Mouse (Mus musculus): ENCODE data around the gene Dhx38.

Dhx38 gene

DNA sequence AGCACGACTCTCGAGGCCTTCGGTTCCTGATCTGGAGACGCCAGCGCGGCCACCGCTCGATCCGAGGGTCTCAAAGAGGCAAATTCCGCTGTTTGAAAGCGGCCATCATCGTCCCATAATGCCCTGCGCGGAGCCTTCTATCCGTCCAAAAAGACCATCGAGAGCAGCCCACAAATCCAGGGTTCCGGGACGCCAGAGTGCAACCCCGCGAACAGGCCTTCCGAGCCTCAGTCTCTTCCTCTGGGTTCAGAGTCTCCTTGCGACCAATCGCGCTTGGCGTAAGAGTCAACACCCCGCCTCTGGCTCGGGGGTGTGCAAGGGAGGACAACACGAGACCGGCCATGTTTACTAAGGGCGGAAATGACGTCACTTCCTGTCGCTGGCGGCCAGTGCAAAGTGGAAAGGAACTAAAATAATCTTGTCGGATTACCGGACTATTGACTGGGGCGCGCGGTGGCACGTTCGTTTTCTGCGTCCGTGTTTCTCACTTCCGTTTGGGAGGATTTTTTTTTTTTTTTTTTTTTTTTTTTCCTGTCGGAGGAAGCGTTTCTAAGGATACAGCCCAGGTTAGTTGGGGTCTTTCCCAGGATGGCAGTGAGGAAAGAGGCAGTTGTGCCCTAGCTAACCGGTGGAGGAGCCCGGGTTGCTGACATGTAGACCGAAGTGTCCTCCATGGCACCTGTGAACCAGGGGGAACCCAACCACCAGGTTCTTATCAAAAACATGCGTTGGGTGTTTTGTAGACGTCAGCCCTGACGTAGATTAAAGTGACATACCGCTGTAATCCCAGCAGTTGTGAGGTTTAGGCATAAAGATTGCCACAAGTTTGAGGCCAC, at the start of gene Dhx38, which contains the start of gene Txnl4b:
Gene Dhx38 (minus strand): TSS at position 364 of the 836 bp plus-strand sequence.
Gene Txnl4b (plus strand): TSS at position 395 of the 836 bp plus-strand sequence.
- in situ Hi-C loops (cut with MboI, MseI) = no loop called here

DNA sequence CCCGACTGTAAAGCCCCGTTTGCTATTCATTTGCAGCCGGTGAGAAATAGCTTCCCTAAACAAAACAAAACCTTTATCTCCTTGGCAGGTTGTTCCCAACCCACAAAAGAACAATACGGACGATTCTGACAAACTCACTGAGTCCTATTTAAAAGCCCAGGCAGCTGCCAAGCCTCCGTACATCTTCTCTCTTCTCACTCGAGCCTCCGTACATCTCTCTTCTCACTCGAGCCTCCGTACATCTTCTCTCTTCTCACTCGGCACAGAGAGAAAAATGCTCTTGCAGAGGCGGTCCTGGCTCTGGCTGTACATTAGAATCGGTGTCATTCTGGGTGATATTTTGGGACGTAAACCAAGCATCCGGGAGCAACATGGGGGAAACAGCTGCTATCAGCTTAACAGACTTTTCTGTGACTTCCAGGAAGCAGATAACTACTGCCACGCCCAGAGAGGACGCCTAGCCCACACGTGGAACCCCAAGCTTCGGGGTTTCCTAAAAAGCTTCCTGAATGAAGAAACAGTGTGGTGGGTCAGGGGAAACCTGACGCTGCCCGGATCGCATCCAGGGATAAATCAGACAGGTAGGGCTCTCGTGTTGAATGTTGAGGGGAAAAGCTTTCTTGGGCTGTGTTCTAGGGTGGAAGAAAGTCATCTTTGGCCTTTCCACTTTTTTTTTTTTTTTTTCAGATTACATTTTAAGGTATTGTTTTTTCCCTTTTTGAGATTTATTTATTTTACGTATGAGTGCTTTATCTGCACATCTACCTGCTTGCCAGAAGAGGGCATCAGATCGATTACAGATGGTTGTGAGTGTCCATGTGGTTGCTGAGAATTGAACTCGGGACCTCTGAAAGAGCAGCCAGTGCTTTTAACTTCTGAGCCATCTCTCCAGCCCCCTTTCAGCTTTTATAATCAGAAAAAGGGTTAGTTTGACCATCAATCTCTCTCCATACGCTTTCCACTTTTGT, 48.9 kb upstream of the Dhx38 start, which contains the start of gene Pkd1l3:
Gene Pkd1l3 (plus strand): TSS at position 275 of the 968 bp plus-strand sequence.
- in situ Hi-C loops (cut with MboI, MseI) = no loop called here

- in situ Hi-C loops (cut with MboI, MseI) = loop anchor here (5.0 kb wide), 1 partner anchor 83 kb away; the partner anchor contains the start of gene Ist1
Observed at GRCm38 (mm10) chr8:109609153-109609502, 43.5 kb upstream of the Dhx38 start.

DNA sequence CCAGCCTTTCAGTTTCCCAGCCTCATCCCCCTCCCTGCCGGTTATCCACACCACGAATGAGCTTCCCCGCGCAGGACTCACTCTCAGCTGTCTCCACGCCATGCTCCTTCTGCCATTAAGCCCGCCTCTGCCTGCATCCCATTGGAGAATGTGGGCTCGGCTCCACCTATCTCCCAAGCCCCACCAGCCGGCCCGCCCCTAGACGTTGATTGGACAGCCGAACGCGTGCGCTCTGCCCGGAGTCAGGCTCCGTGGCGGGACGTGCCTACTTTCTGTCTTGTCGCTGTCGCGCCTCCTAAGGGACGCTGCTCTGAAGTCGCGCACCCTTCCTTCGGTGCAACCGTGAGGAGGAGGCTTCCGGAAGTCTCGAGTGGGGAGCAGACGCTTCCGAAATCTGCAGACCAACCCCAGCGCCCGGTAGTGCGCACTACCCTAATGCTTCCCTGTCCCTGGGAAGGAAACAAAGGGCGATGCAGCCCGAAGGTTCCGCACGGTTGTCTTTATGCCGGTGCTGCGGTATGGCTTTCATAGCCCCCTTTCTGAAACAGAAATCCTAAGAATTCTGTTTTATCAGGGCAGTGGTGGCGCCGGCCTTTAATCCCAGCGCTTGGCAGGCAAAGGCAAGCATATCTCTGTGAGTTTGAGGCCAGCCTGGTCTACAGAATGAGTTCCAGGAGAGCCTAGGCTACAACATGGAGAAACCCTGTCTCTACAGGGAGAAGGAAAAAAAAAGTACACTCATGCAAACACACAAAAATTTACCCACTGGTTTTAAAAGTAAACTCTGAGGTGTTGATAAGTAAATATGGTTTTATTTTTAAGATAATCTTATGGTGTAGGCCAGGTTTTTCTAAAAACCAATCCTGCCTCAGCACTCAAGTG, 42.9 kb upstream of the Dhx38 start, which contains the start of gene Dhodh:
Gene Dhodh (minus strand): TSS at position 403 of the 882 bp plus-strand sequence.
- in situ Hi-C loops (cut with MboI, MseI) = loop anchor here (5.0 kb wide), 1 partner anchor 84 kb away; the partner anchor contains the start of gene Ist1

DNA sequence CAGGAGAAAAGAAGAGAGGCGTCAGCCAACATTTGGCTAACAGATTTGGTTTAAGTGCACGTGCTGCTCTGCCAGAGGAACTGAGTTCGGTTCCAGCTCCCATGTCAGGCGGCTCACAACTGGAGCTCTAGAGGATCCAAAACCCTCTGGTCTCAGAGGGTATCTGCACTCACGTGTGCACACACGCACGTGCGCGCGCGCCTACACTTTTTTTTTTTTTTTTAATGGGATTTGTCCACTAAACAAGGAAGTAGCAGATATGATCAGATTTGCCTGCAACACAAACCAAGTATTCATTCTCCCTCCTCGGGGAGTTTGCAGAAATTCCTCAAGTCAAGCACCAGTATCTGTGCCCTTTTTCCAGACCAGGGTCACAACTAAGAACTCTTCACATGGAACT, 42.0 kb upstream of the Dhx38 start:
- in situ Hi-C loops (cut with MboI, MseI) = loop anchor here (5.0 kb wide), 1 partner anchor 85 kb away; the partner anchor contains the start of gene Ist1

DNA sequence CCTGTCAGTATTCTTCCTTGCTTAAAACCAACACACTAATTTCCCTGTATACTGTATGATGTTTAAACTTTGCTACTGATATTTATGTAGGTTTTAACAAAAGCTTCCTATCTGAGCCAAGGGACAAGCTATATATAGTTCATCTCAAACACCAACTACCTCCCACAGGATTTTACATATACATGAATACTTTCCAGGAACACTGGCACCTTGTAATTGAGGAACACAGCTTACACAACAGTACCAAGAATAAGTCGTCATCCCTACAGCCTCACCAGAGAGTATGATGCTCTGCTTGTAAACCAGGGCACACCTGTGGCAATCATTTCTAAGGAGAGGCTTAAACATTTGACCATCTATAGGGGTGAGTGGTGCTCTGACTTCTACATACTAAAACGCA, 41.1 kb upstream of the Dhx38 start:
- in situ Hi-C loops (cut with MboI, MseI) = loop anchor here (5.0 kb wide), 1 partner anchor 86 kb away; the partner anchor contains the start of gene Ist1

DNA sequence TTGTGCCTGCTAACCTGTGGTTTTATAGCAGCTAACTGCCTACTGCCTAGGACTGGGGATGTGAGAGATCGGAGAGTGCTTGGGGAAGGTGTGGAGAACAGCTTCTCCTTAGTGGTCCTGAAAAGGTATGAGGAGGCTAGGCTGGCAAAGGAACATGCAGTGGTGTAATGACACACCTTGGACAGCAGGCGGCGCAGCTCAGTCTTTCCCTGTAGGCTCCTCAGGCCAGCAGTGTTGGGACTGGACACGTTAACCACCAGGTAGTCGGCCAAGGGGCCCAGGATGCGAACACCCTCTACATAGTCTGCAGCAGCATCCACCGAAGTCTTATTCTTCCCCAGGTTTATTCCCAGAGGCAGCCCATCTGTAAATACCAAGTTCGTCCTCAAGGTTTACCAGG, 30.2 kb upstream of the Dhx38 start:
- in situ Hi-C loops (cut with MboI, MseI) = loop anchor here (5.0 kb wide), 1 partner anchor 621 kb away; the partner anchor contains the start of gene Cmtr2

- in situ Hi-C loops (cut with MboI, MseI) = no loop called here
Observed at GRCm38 (mm10) chr8:109593117-109593788, 27.6 kb upstream of the Dhx38 start.

DNA sequence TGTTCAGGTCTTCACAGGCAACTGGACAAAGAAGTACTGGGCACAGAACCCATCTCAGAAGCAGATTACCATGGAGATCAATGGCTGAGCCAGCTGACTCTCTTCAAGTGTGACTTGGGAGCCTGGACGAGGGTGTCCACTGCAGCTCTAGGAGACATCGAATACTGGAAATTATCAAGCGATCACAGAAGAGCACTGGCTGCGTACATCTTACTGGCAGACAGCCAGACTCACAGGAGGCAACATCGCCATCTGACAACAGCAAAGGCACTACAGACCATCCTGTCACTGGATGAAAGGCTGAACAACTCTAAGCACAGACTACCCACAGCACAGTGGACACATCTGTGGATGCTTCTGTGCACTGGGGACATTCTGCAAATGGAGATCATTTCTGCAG, 26.5 kb upstream of the Dhx38 start:
- in situ Hi-C loops (cut with MboI, MseI) = no loop called here

GRCm38 (mm10) chr8:109591367-109591766, 25.7 kb upstream of the Dhx38 start:
- in situ Hi-C loops (cut with MboI, MseI) = no loop called here

- in situ Hi-C loops (cut with MboI, MseI) = no loop called here
Observed at GRCm38 (mm10) chr8:109590901-109591300, 25.2 kb upstream of the Dhx38 start.

- in situ Hi-C loops (cut with MboI, MseI) = no loop called here
Observed at GRCm38 (mm10) chr8:109586972-109587504, 21.4 kb upstream of the Dhx38 start.

GRCm38 (mm10) chr8:109585652-109586051, 20.0 kb upstream of the Dhx38 start:
- in situ Hi-C loops (cut with MboI, MseI) = no loop called here

GRCm38 (mm10) chr8:109584830-109585229, 19.2 kb upstream of the Dhx38 start:
- in situ Hi-C loops (cut with MboI, MseI) = no loop called here

GRCm38 (mm10) chr8:109584293-109584692, 18.6 kb upstream of the Dhx38 start:
- in situ Hi-C loops (cut with MboI, MseI) = no loop called here

GRCm38 (mm10) chr8:109578900-109579301, 13.2 kb upstream of the Dhx38 start, which contains the start of gene Hp:
Gene Hp (minus strand): TSS chr8:109579172.
- in situ Hi-C loops (cut with MboI, MseI) = no loop called here

GRCm38 (mm10) chr8:109576311-109576710, 10.7 kb upstream of the Dhx38 start:
- in situ Hi-C loops (cut with MboI, MseI) = no loop called here

DNA sequence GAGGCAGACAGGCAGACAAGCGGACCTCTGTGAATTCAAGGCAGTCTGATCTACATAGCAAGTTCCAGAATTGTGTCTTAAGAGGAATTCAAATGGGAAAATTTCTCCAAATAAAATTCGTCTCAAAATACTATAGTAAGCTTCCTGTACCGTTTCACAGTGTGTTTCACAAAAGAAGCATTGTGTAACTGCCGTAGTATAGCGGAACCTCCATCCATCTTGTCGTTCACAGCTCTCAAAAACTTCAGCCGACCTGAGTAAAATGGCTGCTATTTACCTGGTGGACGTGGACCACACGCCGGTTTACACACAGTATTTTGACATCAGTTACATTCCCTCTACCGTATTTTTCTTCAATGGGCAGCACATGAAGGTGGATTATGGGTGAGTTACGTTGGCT, 5.5 kb upstream of the Dhx38 start:
- in situ Hi-C loops (cut with MboI, MseI) = no loop called here

- in situ Hi-C loops (cut with MboI, MseI) = loop anchor here (5.0 kb wide), 1 partner anchor 38 kb away; no protein-coding TSS in a partner anchor
Observed at GRCm38 (mm10) chr8:109564766-109565165, 895 bp downstream of the Dhx38 start.

- in situ Hi-C loops (cut with MboI, MseI) = loop anchor here (5.0 kb wide), 1 partner anchor 38 kb away; no protein-coding TSS in a partner anchor
Observed at GRCm38 (mm10) chr8:109563881-109564280, 1.8 kb downstream of the Dhx38 start.

Measured in T-helper 2 cell (primary cell).